Mouse (Mus musculus) bone marrow, adult 2 months (tissue): ENCODE measurements around the gene Exoc3l4.

Source experiments
- CTCF ChIP-seq: fragments of 200-500 bp; IDR thresholded peaks from 2 replicates; pipeline ENCODE4 v1.5.1; 2011; ENCODE audit warnings: low read length, control low read depth; ENCODE audit not compliant: control insufficient read depth, insufficient read depth
- POLR2A ChIP-seq: fragments of 200-500 bp; IDR thresholded peaks from 2 replicates; pipeline ENCODE4 v1.6.1; 2011; ENCODE audit warnings: low read depth, mild to moderate bottlenecking, control low read depth, low read length, borderline replicate concordance; ENCODE audit not compliant: control insufficient read depth

GRCm38 (mm10) chr12:111436170-111436569, 19.4 kb downstream of the Exoc3l4 start:
- TF ChIP-seq POLR2A: no peak
- TF ChIP-seq CTCF: no peak
